Mouse (Mus musculus): Measurements from ENCODE around the gene Herc1. TPM values are rescaled to one million over a fixed set of nuclear protein-coding genes. Genes with fewer than 3 reads are reported as not detected.

The Herc1 gene
- polyA plus RNA-seq, 1 experiment from 2014 or later, result 16.3 TPM

DNA sequence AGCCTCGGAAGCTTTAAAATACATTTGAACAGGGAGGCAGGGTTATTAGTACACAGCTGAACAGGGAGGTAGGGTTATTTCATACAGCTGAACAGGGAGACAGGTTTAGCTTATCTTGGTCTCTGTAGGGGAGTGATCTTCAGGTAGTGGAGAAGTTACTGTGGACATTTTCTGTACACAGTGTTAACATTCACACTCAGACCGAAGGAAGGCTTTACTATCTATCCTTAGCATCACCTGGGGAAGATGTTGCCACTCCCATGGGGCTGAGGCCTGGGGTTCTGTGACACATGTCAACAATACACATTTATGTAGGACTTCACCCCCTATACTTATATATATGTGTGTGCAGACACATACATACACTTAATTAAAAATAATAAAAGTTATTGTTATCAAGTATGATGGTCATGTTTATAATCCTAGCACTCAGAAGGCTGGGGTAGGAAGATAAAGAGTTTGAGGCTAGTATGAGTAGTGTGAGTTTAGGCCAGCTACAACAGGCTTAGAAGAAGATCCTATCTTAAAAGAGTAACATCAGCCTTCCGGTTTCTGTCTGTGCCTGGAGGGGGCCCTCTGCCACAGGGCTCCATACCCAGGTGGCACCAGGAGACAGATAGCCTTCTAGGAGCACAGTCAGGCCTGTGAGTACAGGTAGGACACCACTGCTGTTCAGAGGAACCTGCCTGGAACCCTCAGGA lies 9.7 kb upstream of the Herc1 start:
- ATAC-seq (replicated peaks; ENCODE audit: extremely low read depth, insufficient read depth, low FRiP score), result no peak
- 71% methylated on average over 3 of the region's 3 CpGs for WGBS

GRCm38 (mm10) chr9:66347405-66348035 lies 2.7 kb upstream of the Herc1 start:
- H3K36me3 ChIP-seq (ENCODE audit: control insufficient read depth, insufficient read depth), result no peaks in the 10 kb centered on the region
- no peak overlapping the region for H3K9ac ChIP-seq (ENCODE audit: low read length)
- H3K4me1 ChIP-seq (ENCODE audit: control insufficient read depth, insufficient read depth, low read length), result peaks cover 10% of the 10 kb centered on the region
- WGBS, result 76% methylated on average over 7 of the region's 7 CpGs
- no peaks in the 10 kb centered on the region for H3K27me3 ChIP-seq (ENCODE audit: control insufficient read depth, insufficient read depth, low read length)
- no peak overlapping the region for H3K4me2 ChIP-seq (ENCODE audit: low read depth, low read length)
- H3K4me3 ChIP-seq (ENCODE audit: low read length), result no peak overlapping the region
- no peak overlapping the region for H3K27ac ChIP-seq (ENCODE audit: low read length)
- no peak for ATAC-seq (replicated peaks; ENCODE audit: extremely low read depth, insufficient read depth, low FRiP score)
- H3K9me3 ChIP-seq (replicated peaks; ENCODE audit: control insufficient read depth, low read length), result no peaks in the 10 kb centered on the region

More for the DNA sequence above, 9.7 kb upstream of the Herc1 start:
- Histone ChIP-seq H3K9me3 (replicated peaks; ENCODE audit: control insufficient read depth, low read length) (no peaks in the 10 kb centered on the region), H3K27ac (ENCODE audit: low read length) (no peak overlapping the region), H3K4me2 (ENCODE audit: low read depth, low read length) (no peak overlapping the region), H3K4me3 (ENCODE audit: low read length) (no peak overlapping the region), H3K36me3 (ENCODE audit: control insufficient read depth, insufficient read depth) (no peaks in the 10 kb centered on the region), H3K27me3 (ENCODE audit: control insufficient read depth, insufficient read depth, low read length) (no peaks in the 10 kb centered on the region), H3K4me1 (ENCODE audit: control insufficient read depth, insufficient read depth, low read length) (no peaks in the 10 kb centered on the region), H3K9ac (ENCODE audit: low read length) (no peak overlapping the region)

DNA sequence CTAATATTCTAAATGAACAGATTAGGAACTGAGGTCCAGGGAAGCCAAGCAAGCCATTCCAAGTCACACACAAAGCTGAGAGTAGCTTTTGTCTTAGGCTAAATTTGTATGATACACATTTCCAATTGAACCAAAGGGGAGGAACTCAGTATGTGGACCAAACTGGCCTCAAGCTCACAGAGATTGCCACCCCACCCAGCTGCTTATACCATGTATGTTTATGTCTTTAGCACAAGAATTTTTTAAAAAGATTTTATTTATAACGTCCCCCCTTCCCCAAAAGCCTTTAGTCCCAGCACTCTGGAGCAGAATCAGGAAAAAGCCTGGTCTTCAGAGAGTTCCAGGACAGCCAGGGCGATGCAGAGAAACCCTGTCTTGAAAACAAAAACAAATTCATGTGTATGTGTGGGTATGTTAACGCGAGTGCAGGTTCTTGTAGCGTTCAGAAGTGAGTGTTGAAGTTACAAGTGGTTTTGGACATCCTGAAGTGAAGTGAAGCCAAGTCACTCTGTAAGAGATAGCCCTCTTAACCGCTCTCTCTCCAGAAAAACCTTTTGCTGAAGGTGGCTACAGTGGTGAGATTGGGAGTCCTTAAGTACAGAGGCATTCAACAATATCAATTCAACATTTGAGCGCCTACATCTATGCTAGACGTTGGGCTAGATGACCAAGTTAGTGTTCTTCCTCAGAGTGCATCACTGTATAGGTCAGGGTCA lies 948 bp upstream of the Herc1 start:
- Histone ChIP-seq H3K4me2 (ENCODE audit: low read depth, low read length) (peak overlapping the region; percentile 82), H3K27me3 (ENCODE audit: control insufficient read depth, insufficient read depth, low read length) (no peaks in the 10 kb centered on the region), H3K27ac (ENCODE audit: low read length) (no peak overlapping the region; the same call in 1 of the 2 replicates), H3K36me3 (ENCODE audit: control insufficient read depth, insufficient read depth) (no peaks in the 10 kb centered on the region), H3K4me1 (ENCODE audit: control insufficient read depth, insufficient read depth, low read length) (peaks cover 10% of the 10 kb centered on the region), H3K9me3 (replicated peaks; ENCODE audit: control insufficient read depth, low read length) (no peaks in the 10 kb centered on the region), H3K4me3 (ENCODE audit: low read length) (peak overlapping the region; percentile 94), H3K9ac (ENCODE audit: low read length) (peak overlapping the region; percentile 94)
- 23% methylated on average over 8 of the region's 8 CpGs for WGBS
- ATAC-seq (replicated peaks; ENCODE audit: extremely low read depth, insufficient read depth, low FRiP score), result no peak

GRCm38 (mm10) chr9:66350788-66351430 lies 659 bp downstream of the Herc1 start:
- peak overlapping the region; percentile 94 for H3K9ac ChIP-seq (ENCODE audit: low read length)
- H3K9me3 ChIP-seq (replicated peaks; ENCODE audit: control insufficient read depth, low read length), result no peaks in the 10 kb centered on the region
- peak overlapping the region; percentile 74 for H3K4me2 ChIP-seq (ENCODE audit: low read depth, low read length)
- H3K27ac ChIP-seq (ENCODE audit: low read length), result peak overlapping the region; percentile 96
- H3K27me3 ChIP-seq (ENCODE audit: control insufficient read depth, insufficient read depth, low read length), result no peaks in the 10 kb centered on the region
- peak; percentile 68 for ATAC-seq (replicated peaks; ENCODE audit: extremely low read depth, insufficient read depth, low FRiP score)
- no peaks in the 10 kb centered on the region for H3K36me3 ChIP-seq (ENCODE audit: control insufficient read depth, insufficient read depth)
- under 1% methylated on average over 32 of the region's 32 CpGs for WGBS
- H3K4me3 ChIP-seq (ENCODE audit: low read length), result peak overlapping the region; percentile 94
- H3K4me1 ChIP-seq (ENCODE audit: control insufficient read depth, insufficient read depth, low read length), result peaks cover 13% of the 10 kb centered on the region

DNA sequence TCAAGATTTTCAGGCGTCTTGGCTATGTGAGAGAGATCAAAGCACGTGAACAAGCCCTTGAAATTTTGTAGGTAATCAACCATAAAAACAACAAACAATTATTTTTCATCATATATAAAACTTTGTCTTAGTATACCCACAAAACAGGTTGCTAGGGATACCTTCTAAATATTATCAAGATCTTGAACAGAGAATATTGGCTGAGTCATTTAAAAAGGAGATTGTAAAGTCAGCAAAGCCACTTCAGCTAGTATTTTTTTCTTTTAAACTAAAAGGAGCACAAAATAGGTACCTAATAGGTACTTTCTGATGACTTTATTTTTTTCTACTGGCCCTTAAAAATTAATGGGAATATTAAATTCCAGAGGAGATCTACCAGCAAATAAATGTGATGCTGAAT lies 2.5 kb downstream of the Herc1 start:
- ATAC-seq (replicated peaks; ENCODE audit: extremely low read depth, insufficient read depth, low FRiP score), result no peak
- Histone ChIP-seq H3K36me3 (ENCODE audit: control insufficient read depth, insufficient read depth) (no peaks in the 10 kb centered on the region), H3K27me3 (ENCODE audit: control insufficient read depth, insufficient read depth, low read length) (no peaks in the 10 kb centered on the region), H3K27ac (ENCODE audit: low read length) (no peak overlapping the region), H3K9me3 (replicated peaks; ENCODE audit: control insufficient read depth, low read length) (no peaks in the 10 kb centered on the region), H3K4me1 (ENCODE audit: control insufficient read depth, insufficient read depth, low read length) (peaks cover 15% of the 10 kb centered on the region), H3K4me2 (ENCODE audit: low read depth, low read length) (no peak overlapping the region), H3K9ac (ENCODE audit: low read length) (no peak overlapping the region), H3K4me3 (ENCODE audit: low read length) (no peak overlapping the region)
- WGBS, result 80% methylated on average over 2 of the region's 2 CpGs

GRCm38 (mm10) chr9:66359135-66359534 lies 8.9 kb downstream of the Herc1 start:
- no peak overlapping the region for H3K4me2 ChIP-seq (ENCODE audit: low read depth, low read length)
- H3K27me3 ChIP-seq (ENCODE audit: control insufficient read depth, insufficient read depth, low read length), result no peaks in the 10 kb centered on the region
- 58% methylated on average over 4 of the region's 4 CpGs for WGBS
- H3K36me3 ChIP-seq (ENCODE audit: control insufficient read depth, insufficient read depth), result no peaks in the 10 kb centered on the region
- H3K27ac ChIP-seq (ENCODE audit: low read length), result no peak overlapping the region
- no peaks in the 10 kb centered on the region for H3K9me3 ChIP-seq (replicated peaks; ENCODE audit: control insufficient read depth, low read length)
- no peak for ATAC-seq (replicated peaks; ENCODE audit: extremely low read depth, insufficient read depth, low FRiP score)
- H3K4me1 ChIP-seq (ENCODE audit: control insufficient read depth, insufficient read depth, low read length), result peaks cover 13% of the 10 kb centered on the region
- H3K9ac ChIP-seq (ENCODE audit: low read length), result no peak overlapping the region
- no peak overlapping the region for H3K4me3 ChIP-seq (ENCODE audit: low read length)

GRCm38 (mm10) chr9:66360143-66360690 lies 10.0 kb downstream of the Herc1 start:
- no peak overlapping the region for H3K27ac ChIP-seq (ENCODE audit: low read length)
- H3K9me3 ChIP-seq (replicated peaks; ENCODE audit: control insufficient read depth, low read length), result no peaks in the 10 kb centered on the region
- H3K36me3 ChIP-seq (ENCODE audit: control insufficient read depth, insufficient read depth), result no peaks in the 10 kb centered on the region
- no peak overlapping the region for H3K9ac ChIP-seq (ENCODE audit: low read length)
- WGBS, result 66% methylated on average over 14 of the region's 14 CpGs
- no peak for ATAC-seq (replicated peaks; ENCODE audit: extremely low read depth, insufficient read depth, low FRiP score)
- peaks cover 11% of the 10 kb centered on the region for H3K4me1 ChIP-seq (ENCODE audit: control insufficient read depth, insufficient read depth, low read length)
- no peak overlapping the region for H3K4me3 ChIP-seq (ENCODE audit: low read length)
- H3K4me2 ChIP-seq (ENCODE audit: low read depth, low read length), result no peak overlapping the region
- H3K27me3 ChIP-seq (ENCODE audit: control insufficient read depth, insufficient read depth, low read length), result no peaks in the 10 kb centered on the region

DNA sequence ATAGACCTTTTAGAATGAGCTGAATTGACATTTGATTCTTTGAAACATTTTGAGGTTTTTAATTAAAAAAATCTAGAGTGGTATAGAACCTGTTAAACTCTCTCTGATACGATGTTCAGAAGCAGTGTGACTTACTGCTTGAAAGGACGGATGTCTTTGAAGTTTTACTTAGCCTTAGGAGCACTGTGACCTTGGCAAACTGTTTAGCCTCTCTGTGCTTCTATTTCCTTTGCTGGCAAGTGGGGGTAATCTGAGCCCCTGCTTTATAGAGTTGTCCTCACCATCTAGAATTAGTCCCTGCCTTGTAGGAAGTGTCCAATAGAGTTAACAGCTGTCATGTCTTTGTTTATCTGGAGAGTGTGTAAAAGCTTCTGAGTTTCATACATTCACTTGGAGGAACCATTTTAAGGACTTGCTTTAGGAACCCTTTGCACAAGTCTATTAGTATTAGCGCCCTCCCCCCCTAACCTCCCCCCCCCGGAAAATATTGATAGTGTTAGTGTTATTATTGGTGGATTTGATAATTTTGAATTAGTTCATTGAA lies 18.7 kb downstream of the Herc1 start:
- Histone ChIP-seq H3K4me1 (ENCODE audit: control insufficient read depth, insufficient read depth, low read length) (peaks cover 13% of the 10 kb centered on the region), H3K36me3 (ENCODE audit: control insufficient read depth, insufficient read depth) (peaks cover 16% of the 10 kb centered on the region), H3K9ac (ENCODE audit: low read length) (no peak overlapping the region), H3K9me3 (replicated peaks; ENCODE audit: control insufficient read depth, low read length) (no peaks in the 10 kb centered on the region), H3K27me3 (ENCODE audit: control insufficient read depth, insufficient read depth, low read length) (no peaks in the 10 kb centered on the region), H3K4me2 (ENCODE audit: low read depth, low read length) (no peak overlapping the region), H3K4me3 (ENCODE audit: low read length) (no peak overlapping the region), H3K27ac (ENCODE audit: low read length) (no peak overlapping the region)
- ATAC-seq (replicated peaks; ENCODE audit: extremely low read depth, insufficient read depth, low FRiP score), result no peak
- 54% methylated on average over 4 of the region's 4 CpGs for WGBS
